Comparison of ENCODE assay signal across 15 mouse cellular contexts in genomic region chr7:118365251-118365650, GRCm38 (mm10).
DNase-seq lines count a peak whose midpoint lies in the region; ATAC-seq and TF ChIP-seq lines count a peak whose summit lies in the region.
"Had no signal": no experiment of that assay in that cellular context is flagged by ENCODE, and none has a peak within 500 bp of the region (broad histone marks: within the 10 kb centered on the region; RNA-seq: fewer than 3 reads in every experiment).

No protein-coding gene starts in this region.

- no peak overlapping the region for H3K9ac ChIP-seq in kidney, embryonic 15.5 days
- H3K9ac ChIP-seq: heart, embryonic 13.5 days; limb, embryonic 13.5 days; neural tube, embryonic 12.5 days had no signal

- peaks cover 28% of the 10 kb centered on the region for H3K4me1 ChIP-seq in kidney, embryonic 15.5 days
- H3K4me1 ChIP-seq: heart, embryonic 13.5 days had no signal

- no peaks in the 10 kb centered on the region for H3K36me3 ChIP-seq in kidney, embryonic 15.5 days
- H3K36me3 ChIP-seq: heart, embryonic 13.5 days; limb, embryonic 13.5 days; neural tube, embryonic 12.5 days had no signal

- H3K4me3 ChIP-seq in gastrocnemius, adult 2 months: no peak overlapping the region
- H3K4me3 ChIP-seq in left cerebral cortex, adult 2 months: no peak overlapping the region
- H3K4me3 ChIP-seq in kidney, embryonic 15.5 days (replicated peaks): no peak overlapping the region
- H3K4me3 ChIP-seq: heart, embryonic 13.5 days; limb, embryonic 13.5 days; neural tube, embryonic 12.5 days had no signal

- no peak overlapping the region for H3K4me2 ChIP-seq in kidney, embryonic 15.5 days
- H3K4me2 ChIP-seq: heart, embryonic 13.5 days; limb, embryonic 13.5 days; midbrain, embryonic 11.5 days; neural tube, embryonic 12.5 days had no signal

- intact Hi-C loops in gastrocnemius, adult 2 months (cut with DNase I): no loop called here
- intact Hi-C loops in left cerebral cortex, adult 2 months (cut with DNase I): loop anchor here (2.0 kb wide), 2 partner anchors 50 to 78 kb away; no protein-coding TSS in a partner anchor

- H3K27ac ChIP-seq in gastrocnemius, adult 2 months: no peak overlapping the region
- peak overlapping the region; percentile 33; the same call in 1 of the 2 replicates for H3K27ac ChIP-seq in left cerebral cortex, adult 2 months
- peak overlapping the region; percentile 82 for H3K27ac ChIP-seq in kidney, embryonic 15.5 days
- H3K27ac ChIP-seq: heart, embryonic 13.5 days; limb, embryonic 13.5 days; neural tube, embryonic 12.5 days had no signal

- 49% methylated on average over 6 of the region's 6 CpGs for WGBS in kidney, embryonic 15.5 days

- DNase-seq in gastrocnemius, adult 2 months: peak; percentile 54
- DNase-seq in gastrocnemius, postnatal 4 days (ENCODE audit: low spot score in 2 of 2): no peak
- no peak for DNase-seq in left cerebral cortex, adult 2 months (ENCODE audit: extremely low spot score in 1 of 2, low spot score in 2 of 2)
- no peak for DNase-seq in left cerebral cortex, adult 18-20 months (ENCODE audit: low spot score in 2 of 2)
- peak; percentile 79 for DNase-seq in skeletal muscle tissue, adult 2 months (ENCODE audit: low read depth, low spot score)
- no peak for DNase-seq in right cerebral cortex, adult 18-20 months
- no peak for DNase-seq in layer of hippocampus, postnatal 10 days (ENCODE audit: low spot score in 2 of 2)
- DNase-seq: cerebellum, adult 8-10 months; thymus, postnatal 25 days had no signal

- H3K27me3 ChIP-seq in kidney, embryonic 15.5 days: no peaks in the 10 kb centered on the region
- H3K27me3 ChIP-seq: limb, embryonic 13.5 days; neural tube, embryonic 12.5 days had no signal

- H3K9me3 ChIP-seq in kidney, embryonic 15.5 days (replicated peaks): no peaks in the 10 kb centered on the region
- H3K9me3 ChIP-seq: heart, embryonic 13.5 days; limb, embryonic 13.5 days; neural tube, embryonic 12.5 days had no signal

- no peak for ATAC-seq in kidney, embryonic 15.5 days (replicated peaks; ENCODE audit: low FRiP score)
- ATAC-seq: hindbrain, embryonic 16.5 days had no signal

- TF ChIP-seq CTCF in gastrocnemius, adult 2 months (IDR thresholded peaks at IDR 0.05): no peak
- TF ChIP-seq CTCF in left cerebral cortex, adult 2 months (IDR thresholded peaks at IDR 0.05): no peak

Comparison
In these comparisons a context has a peak if more than half of its experiments do, and no peak if none do; other contexts are left out.
1. DNase-seq: peak in gastrocnemius, adult 2 months (single experiment) and skeletal muscle tissue, adult 2 months (single experiment); none in gastrocnemius, postnatal 4 days (0 of 2), left cerebral cortex, adult 2 months (0 of 2), left cerebral cortex, adult 18-20 months (0 of 2), right cerebral cortex, adult 18-20 months (single experiment) and layer of hippocampus, postnatal 10 days (0 of 2).